Mouse (Mus musculus) layer of hippocampus, postnatal 25 days (tissue): ENCODE results near the gene Epha4. TPM values are rescaled to one million over a fixed set of nuclear protein-coding genes. Genes with fewer than 3 reads are reported as not detected.

Source experiments
- DNase-seq, 2 experiments: peaks; one replicate each; pipeline ENCODE4 v3.0.0; 2022; ENCODE audit warnings: mixed read lengths in 2 of 2, low spot score in 1 of 2; ENCODE audit errors: extremely low spot score in 1 of 2
- total RNA-seq, 2 experiments: library from RNA; stranded (reverse); gene quantifications; 2 replicates each; pipeline ENCODE4 v1.2.3; 2021

Epha4 gene
- total RNA-seq, 2 experiments from 2014 or later = 291 to 351 TPM

GRCm38 (mm10) chr1:77412285-77412684 is 102.6 kb downstream of the Epha4 start:
- peak in 1 of 2 experiments; percentile 28 for DNase-seq

- no peak for DNase-seq
These were observed 103.7 kb downstream of the Epha4 start for GRCm38 (mm10) chr1:77411222-77411621.

GRCm38 (mm10) chr1:77410716-77411115 is 104.2 kb downstream of the Epha4 start:
- no peak for DNase-seq

GRCm38 (mm10) chr1:77410153-77410552 is 104.7 kb downstream of the Epha4 start:
- DNase-seq = no peak

GRCm38 (mm10) chr1:77409509-77409908 is 105.4 kb downstream of the Epha4 start:
- no peak for DNase-seq

GRCm38 (mm10) chr1:77407417-77407816 is 107.5 kb downstream of the Epha4 start:
- no peak for DNase-seq

GRCm38 (mm10) chr1:77406631-77407030 is 108.3 kb downstream of the Epha4 start:
- DNase-seq = no peak

- no peak for DNase-seq
These were observed 110.4 kb downstream of the Epha4 start for GRCm38 (mm10) chr1:77404537-77404936.

GRCm38 (mm10) chr1:77402942-77403341 is 111.9 kb downstream of the Epha4 start:
- DNase-seq = no peak

- DNase-seq = no peak
These were observed 113.4 kb downstream of the Epha4 start for GRCm38 (mm10) chr1:77401465-77401864.

GRCm38 (mm10) chr1:77391590-77391989 is 123.3 kb downstream of the Epha4 start:
- no peak for DNase-seq

- DNase-seq = no peak
These were observed 125.8 kb downstream of the Epha4 start for GRCm38 (mm10) chr1:77389069-77389468.

GRCm38 (mm10) chr1:77388556-77388955 is 126.3 kb downstream of the Epha4 start:
- no peak for DNase-seq

GRCm38 (mm10) chr1:77385613-77386012 is 129.3 kb downstream of the Epha4 start:
- DNase-seq = no peak

- no peak for DNase-seq
These were observed 131.4 kb downstream of the Epha4 start for GRCm38 (mm10) chr1:77383466-77383865.

GRCm38 (mm10) chr1:77377550-77377980 is 137.3 kb downstream of the Epha4 start:
- DNase-seq = no peak

GRCm38 (mm10) chr1:77374054-77374453 is 140.8 kb downstream of the Epha4 start:
- DNase-seq = no peak

- no peak for DNase-seq
These were observed 144.0 kb downstream of the Epha4 start for GRCm38 (mm10) chr1:77370921-77371320.

GRCm38 (mm10) chr1:77369255-77369837 is 145.5 kb downstream of the Epha4 start:
- DNase-seq = no peak

- no peak for DNase-seq
These were observed 149.0 kb downstream of the Epha4 start for GRCm38 (mm10) chr1:77365850-77366249.

- DNase-seq = no peak
These were observed 150.3 kb downstream of the Epha4 start for GRCm38 (mm10) chr1:77364596-77364995.

- no peak for DNase-seq
These were observed 151.0 kb downstream of the Epha4 start for GRCm38 (mm10) chr1:77363848-77364247.

- no peak for DNase-seq
These were observed 168.4 kb downstream of the Epha4 start for GRCm38 (mm10) chr1:77346459-77346858.
